Mouse (Mus musculus) embryonic facial prominence, embryonic 13.5 days (tissue): ENCODE measurements around the gene Tnxb. TPM values are rescaled to one million over a fixed set of nuclear protein-coding genes. Genes with fewer than 3 reads are reported as not detected.

Experiments
- ATAC-seq: fragments of 200-750 bp; cut with Nextera tagmentation; 2 replicates; pipeline ENCODE4 v1.8.0; 2017; ENCODE audit warnings: low read depth; ENCODE audit not compliant: insufficient number of reproducible peaks, insufficient read depth, low FRiP score, low TSS enrichment
- H3K27ac ChIP-seq: fragments of 300-500 bp; sonication (generic); 2 replicates; pipeline ENCODE4 v1.5.1; 2015; ENCODE audit warnings: moderate library complexity, mild to moderate bottlenecking, inconsistent platforms
- H3K27me3 ChIP-seq: fragments of 300-500 bp; sonication (generic); 2 replicates; pipeline ENCODE4 v1.6.1; 2015; ENCODE audit warnings: mild to moderate bottlenecking, inconsistent platforms
- H3K36me3 ChIP-seq: fragments of 300-500 bp; sonication (generic); 2 replicates; pipeline ENCODE4 v1.6.1; 2015; ENCODE audit warnings: mild to moderate bottlenecking, inconsistent platforms
- H3K4me1 ChIP-seq: fragments of 300-500 bp; sonication (generic); 2 replicates; pipeline ENCODE4 v1.6.1; 2015; ENCODE audit warnings: inconsistent platforms
- H3K4me2 ChIP-seq: fragments of 300-500 bp; sonication (generic); 2 replicates; pipeline ENCODE4 v1.6.1; 2015; ENCODE audit warnings: moderate library complexity, mild to moderate bottlenecking, inconsistent platforms
- H3K4me3 ChIP-seq: fragments of 300-500 bp; sonication (generic); 2 replicates; pipeline ENCODE4 v1.5.1; 2015; ENCODE audit warnings: mild to moderate bottlenecking, inconsistent platforms
- H3K9ac ChIP-seq: fragments of 300-500 bp; sonication (generic); 2 replicates; pipeline ENCODE4 v1.6.1; 2015; ENCODE audit warnings: mild to moderate bottlenecking, inconsistent platforms
- H3K9me3 ChIP-seq: fragments of 300-500 bp; sonication (generic); 2 replicates; pipeline ENCODE4 v1.6.1; 2016; ENCODE audit warnings: inconsistent platforms
- WGBS: fragments of 180-500 bp; shearing (Covaris S2); methylation state at CpG from one replicate; pipeline ENCODE4 v1.1.7; 2015; ENCODE audit warnings: mixed read lengths; 5-methylcytosine and 5-hydroxymethylcytosine counted together
- polyA plus RNA-seq: library from polyadenylated mRNA; unstranded; fragments of >200 nt; fragmentation: Nextera tagmentation; extraction: Ambion mirVana; gene quantifications from 2 replicates; pipeline ENCODE4 v1.2.1, GENCODE M21; 2015

The Tnxb gene
- polyA plus RNA-seq, 1 experiment from 2014 or later: 0.04 TPM

DNA sequence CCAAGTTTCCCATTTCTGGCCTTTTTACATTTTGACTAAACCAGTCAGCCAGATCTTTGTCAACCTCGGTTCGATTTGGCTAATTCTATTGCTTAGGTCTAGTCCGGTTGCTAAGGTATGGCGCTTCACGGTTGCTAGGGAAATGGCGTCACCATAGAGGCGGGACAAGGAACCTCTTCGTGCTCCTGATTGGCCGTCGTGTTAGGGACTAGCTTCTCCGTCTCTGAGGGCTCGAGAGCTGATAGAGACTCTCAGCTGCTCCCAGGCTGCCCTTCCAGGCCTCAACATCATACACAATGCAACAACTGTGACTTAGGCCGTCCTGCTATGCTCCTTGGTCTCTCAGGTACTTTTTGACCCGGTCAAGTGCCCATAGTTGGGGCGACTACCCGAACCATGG, 25.7 kb upstream of the Tnxb start, which contains the start of gene Fkbpl:
Gene Fkbpl, plus strand, starts transcription at position 157 of the 400 bp plus-strand sequence.
- Histone ChIP-seq H3K4me1 (peaks cover 49% of the 10 kb centered on the region), H3K27ac (peak within 1 kb of the TSS; percentile 81), H3K4me3 (peak within 1 kb of the TSS; percentile 100), H3K36me3 (peaks cover 9% of the 10 kb centered on the region), H3K27me3 (no peaks in the 10 kb centered on the region), H3K9ac (peak within 1 kb of the TSS; percentile 79), H3K9me3 (no peaks in the 10 kb centered on the region), H3K4me2 (peak within 1 kb of the TSS; percentile 78)
- ATAC-seq: peak; percentile 74
- WGBS: under 1% methylated on average over 16 of the region's 16 CpGs

DNA sequence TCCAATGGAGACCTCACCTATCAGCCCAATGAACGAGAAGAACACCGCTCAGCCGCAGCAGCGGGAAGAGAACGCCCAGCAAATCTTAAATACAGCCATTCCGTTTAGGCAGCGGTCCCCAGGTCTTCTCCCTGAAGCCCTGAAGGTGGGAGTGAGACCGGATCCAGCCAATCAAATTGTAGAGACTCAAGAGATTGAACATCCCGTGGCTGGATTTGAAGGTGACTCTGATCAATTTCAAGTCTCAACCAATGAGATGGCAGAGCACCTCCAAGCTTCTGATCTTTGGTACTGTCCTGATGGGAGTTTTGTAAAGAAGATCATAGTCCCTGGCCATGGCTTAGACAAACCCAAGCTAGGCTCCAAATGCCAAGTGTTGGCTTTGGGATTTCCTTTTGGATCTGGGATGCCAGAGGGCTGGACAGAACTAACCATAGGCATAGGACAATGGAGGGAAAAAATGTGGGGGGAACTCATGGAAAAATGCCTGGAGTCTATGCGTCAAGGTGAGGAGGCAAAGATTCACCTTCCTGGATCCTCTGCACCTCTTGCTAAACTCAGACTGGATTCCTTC, 25.0 kb upstream of the Tnxb start:
- peaks cover 48% of the 10 kb centered on the region for H3K4me1 ChIP-seq
- peak overlapping the region; percentile 100 for H3K4me3 ChIP-seq
- no peaks in the 10 kb centered on the region for H3K27me3 ChIP-seq
- H3K9me3 ChIP-seq: no peaks in the 10 kb centered on the region
- H3K36me3 ChIP-seq: peaks cover 16% of the 10 kb centered on the region
- peak overlapping the region; percentile 78 for H3K4me2 ChIP-seq
- no peak for ATAC-seq
- 43% methylated on average over 10 of the region's 10 CpGs for WGBS
- peak overlapping the region; percentile 81 for H3K27ac ChIP-seq
- peak overlapping the region; percentile 79 for H3K9ac ChIP-seq

DNA sequence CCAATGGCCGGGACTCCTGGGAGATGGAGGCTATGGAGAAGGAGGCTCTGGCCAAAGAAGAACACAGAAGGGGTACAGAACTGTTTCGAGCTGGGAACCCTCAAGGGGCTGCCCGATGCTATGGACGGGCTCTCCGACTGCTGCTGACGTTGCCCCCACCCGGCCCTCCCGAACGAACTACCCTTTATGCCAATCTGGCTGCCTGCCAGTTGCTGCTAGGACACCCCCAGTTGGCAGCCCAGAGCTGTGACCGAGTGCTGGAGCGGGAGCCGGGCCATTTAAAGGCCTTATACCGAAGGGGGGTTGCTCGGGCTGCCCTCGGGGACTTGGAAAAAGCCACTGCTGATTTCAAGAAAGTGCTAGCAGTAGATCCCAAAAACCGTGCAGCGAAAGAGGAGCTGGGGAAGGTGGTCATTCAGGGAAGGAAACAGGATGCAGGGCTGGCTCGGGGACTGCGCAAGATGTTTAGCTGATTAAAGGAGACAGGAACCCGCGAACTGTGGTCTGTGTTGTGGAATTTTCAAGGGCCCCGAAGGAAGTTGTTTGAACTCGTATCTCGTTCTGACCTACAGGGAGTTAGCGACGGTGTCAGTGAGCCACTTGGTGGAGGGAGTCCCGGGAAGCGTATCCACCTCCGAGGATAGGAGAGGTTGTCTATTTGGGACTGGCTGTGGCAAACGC, 24.4 kb upstream of the Tnxb start:
- Histone ChIP-seq H3K9ac (no peak overlapping the region), H3K4me2 (peak overlapping the region; percentile 78), H3K4me3 (peak overlapping the region; percentile 100), H3K4me1 (peaks cover 41% of the 10 kb centered on the region), H3K36me3 (peaks cover 22% of the 10 kb centered on the region), H3K9me3 (no peaks in the 10 kb centered on the region), H3K27ac (no peak overlapping the region), H3K27me3 (no peaks in the 10 kb centered on the region)
- 89% methylated on average over 30 of the region's 30 CpGs for WGBS
- ATAC-seq: no peak

DNA sequence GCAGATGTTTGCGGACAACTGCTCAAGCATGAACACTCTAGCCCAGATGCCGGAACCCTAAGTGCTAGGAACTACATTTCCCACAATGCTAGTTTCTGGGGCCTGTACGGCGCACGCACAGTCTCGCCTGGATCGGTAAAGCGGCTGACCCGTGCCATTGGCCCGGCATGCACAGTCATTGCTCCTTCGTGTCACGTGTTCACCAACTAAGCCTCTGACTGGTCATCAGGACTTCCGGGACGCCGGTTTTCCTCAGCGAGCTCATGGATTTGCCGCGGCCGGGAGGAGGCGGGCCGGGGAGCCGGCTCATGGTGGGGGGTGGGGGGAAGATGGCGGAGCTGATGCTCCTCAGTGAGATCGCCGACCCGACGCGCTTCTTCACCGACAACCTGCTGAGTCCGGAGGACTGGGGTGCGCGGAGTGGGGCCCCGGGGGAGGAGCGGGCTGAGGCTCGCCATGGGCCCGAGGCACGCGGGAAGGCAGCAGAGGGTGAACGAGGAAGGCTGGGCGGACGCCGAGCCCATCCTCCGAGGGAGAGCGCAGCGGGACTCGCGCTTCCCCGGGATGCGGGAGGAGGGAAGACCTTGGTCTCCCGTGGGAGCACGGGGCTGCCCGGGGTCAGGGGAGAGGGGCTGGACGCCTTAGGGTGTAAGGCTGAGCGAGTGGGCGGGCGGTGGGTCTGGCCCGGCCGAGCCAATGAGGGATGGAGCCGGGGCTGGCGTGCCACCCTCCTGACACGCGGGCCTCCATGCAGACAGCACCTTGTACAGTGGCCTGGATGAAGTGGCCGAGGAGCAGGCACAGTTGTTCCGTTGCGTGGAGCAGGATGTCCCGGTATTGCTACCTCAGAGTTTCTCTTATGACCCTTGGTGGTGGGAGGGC, 23.2 kb upstream of the Tnxb start, which contains the start of gene Atf6b:
Gene Atf6b, plus strand, starts transcription at position 241 of the 882 bp plus-strand sequence.
- Histone ChIP-seq H3K4me3 (peak within 1 kb of the TSS; percentile 100), H3K27ac (peak within 1 kb of the TSS; percentile 73), H3K4me1 (peaks cover 31% of the 10 kb centered on the region), H3K4me2 (peak within 1 kb of the TSS; percentile 91), H3K9me3 (no peaks in the 10 kb centered on the region), H3K36me3 (peaks cover 34% of the 10 kb centered on the region), H3K9ac (peak within 1 kb of the TSS; percentile 88), H3K27me3 (no peaks in the 10 kb centered on the region)
- ATAC-seq: peak; percentile 94
- WGBS: under 1% methylated on average over 66 of the region's 66 CpGs

DNA sequence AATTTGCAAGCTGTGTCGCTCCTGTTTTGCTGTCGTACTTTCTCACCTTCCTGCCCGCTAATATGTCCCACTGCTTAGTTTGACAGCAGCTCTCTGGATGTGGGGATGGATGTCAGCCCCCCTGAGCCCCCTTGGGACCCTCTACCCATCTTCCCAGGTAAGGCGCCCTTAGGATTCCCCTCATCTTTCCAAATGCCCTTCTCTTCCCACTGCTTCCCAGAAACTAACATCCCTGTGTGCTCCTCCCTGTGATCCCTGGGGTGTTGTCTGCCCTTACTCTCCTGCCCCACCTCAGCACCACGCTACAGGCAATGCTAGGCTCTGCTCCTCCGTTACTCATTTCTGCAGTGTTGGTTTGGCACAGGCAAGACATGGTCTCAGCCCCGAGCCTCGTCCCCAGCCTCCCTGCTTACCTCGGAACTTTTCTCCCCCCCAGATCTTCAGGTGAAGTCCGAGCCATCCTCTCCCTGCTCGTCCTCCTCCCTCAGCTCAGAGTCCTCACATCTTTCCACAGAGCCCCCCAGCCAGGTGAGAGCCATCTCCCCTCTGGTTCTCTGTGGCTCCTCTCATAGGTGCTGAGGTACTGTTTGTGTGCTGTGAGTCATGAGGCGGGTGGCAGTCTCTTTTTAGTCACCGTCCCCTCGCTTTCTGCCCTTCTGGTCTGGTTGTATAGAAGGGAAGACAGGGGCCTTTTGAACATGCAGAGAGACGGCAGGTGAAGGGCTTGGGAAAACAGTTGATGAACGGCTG, 22.0 kb upstream of the Tnxb start:
- Histone ChIP-seq H3K9ac (peak overlapping the region; percentile 88), H3K27ac (no peak overlapping the region), H3K9me3 (no peaks in the 10 kb centered on the region), H3K4me3 (peak overlapping the region; percentile 100), H3K4me2 (peak overlapping the region; percentile 91), H3K4me1 (peaks cover 31% of the 10 kb centered on the region), H3K27me3 (no peaks in the 10 kb centered on the region), H3K36me3 (peaks cover 46% of the 10 kb centered on the region)
- no peak for ATAC-seq
- 77% methylated on average over 16 of the region's 16 CpGs for WGBS

DNA sequence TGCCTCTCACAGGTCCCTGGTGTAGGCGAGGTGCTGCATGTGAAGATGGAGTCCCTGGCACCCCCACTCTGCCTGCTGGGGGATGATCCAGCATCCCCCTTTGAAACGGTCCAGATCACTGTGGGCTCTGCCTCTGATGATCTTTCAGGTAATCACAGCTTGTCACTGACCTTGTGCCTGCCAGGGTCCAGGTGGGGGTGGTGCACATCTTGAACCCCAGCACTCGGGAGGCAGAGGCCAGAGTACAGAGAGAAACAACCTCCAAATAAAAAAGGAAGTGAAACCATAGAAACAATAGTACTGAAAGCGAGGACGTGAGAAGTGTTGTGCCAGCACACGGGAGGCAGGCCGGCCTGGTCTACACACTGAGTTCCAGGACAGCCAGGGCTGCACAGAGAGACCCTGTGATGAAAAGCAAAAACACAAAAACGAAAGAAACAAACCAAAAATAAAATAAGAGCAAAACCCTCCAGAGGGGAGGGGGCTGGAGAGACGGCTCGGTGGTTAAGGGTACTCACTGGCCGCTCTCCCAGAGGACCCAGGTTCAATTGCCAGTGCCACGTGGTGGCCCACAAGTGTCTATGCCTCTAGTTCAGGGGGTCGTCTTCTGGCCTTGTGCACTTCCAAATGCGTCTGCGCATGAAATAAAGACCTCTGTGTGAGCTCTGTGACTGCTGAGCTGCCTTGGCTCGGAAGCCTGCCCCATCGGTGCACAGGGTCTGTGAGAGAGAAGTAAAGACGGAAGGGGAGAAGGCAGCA, 21.1 kb upstream of the Tnxb start:
- no peak overlapping the region for H3K4me2 ChIP-seq
- peaks cover 31% of the 10 kb centered on the region for H3K4me1 ChIP-seq
- H3K9me3 ChIP-seq: no peaks in the 10 kb centered on the region
- H3K9ac ChIP-seq: peak overlapping the region; percentile 88; the same call in 1 of the 2 replicates
- no peak for ATAC-seq
- no peak overlapping the region for H3K4me3 ChIP-seq
- H3K27me3 ChIP-seq: no peaks in the 10 kb centered on the region
- H3K36me3 ChIP-seq: peaks cover 55% of the 10 kb centered on the region
- WGBS: 85% methylated on average over 18 of the region's 18 CpGs
- H3K27ac ChIP-seq: no peak overlapping the region

DNA sequence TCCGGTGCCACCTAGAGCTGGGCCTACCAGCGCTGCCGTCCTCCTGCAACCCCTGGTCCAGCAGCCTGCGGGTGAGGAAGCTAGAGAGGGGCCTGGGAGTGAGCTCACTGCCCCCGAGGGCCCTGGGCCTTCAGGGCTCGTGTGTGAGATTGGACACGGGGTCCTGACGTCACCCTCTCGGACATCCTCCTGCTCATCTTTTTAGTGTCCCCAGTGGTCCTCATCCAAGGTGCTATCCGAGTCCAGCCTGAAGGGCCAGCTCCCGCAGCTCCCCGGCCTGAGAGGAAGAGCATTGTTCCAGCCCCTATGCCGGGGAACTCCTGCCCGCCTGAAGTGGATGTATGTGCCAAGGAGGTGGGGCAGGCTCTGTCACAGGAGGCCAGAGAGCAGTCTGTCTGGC, 19.6 kb upstream of the Tnxb start:
- no peak overlapping the region for H3K4me3 ChIP-seq
- H3K4me1 ChIP-seq: peaks cover 23% of the 10 kb centered on the region
- no peak overlapping the region for H3K27ac ChIP-seq
- H3K4me2 ChIP-seq: no peak overlapping the region
- no peak for ATAC-seq
- WGBS: 86% methylated on average over 14 of the region's 14 CpGs
- no peak overlapping the region for H3K9ac ChIP-seq
- no peaks in the 10 kb centered on the region for H3K9me3 ChIP-seq
- H3K27me3 ChIP-seq: no peaks in the 10 kb centered on the region
- peaks cover 65% of the 10 kb centered on the region for H3K36me3 ChIP-seq

DNA sequence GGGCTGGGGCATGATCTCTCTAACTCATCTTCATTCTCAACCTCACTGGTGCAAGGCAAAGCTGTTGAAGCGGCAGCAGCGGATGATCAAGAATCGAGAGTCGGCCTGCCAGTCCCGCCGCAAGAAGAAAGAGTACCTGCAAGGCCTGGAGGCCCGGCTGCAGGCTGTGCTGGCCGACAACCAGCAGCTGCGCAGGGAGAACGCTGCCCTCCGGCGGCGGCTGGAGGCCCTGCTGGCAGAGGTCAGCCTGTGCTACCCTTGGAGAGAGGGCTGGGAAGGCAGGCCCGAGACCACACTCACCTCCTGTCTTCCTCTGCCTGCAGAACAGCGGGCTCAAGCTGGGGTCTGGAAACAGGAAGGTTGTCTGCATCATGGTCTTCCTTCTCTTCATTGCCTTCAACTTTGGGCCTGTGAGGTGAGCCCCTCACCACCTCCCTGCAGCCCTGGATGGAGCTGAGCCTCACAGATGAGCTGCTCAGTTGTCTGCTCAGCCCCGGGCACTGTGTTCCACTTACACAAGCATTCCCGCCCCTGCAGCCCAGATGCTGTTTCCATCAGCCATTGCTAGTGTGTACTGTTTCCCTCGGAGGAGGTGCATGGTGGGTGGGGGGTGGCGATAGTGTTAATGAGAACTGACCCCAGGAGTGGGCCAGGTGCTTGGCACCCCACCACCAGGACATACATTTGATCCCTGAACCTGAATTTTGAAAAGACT, 18.7 kb upstream of the Tnxb start:
- Histone ChIP-seq H3K27me3 (no peaks in the 10 kb centered on the region), H3K4me3 (no peak overlapping the region), H3K4me1 (peaks cover 22% of the 10 kb centered on the region), H3K36me3 (peaks cover 65% of the 10 kb centered on the region), H3K9ac (no peak overlapping the region), H3K4me2 (no peak overlapping the region), H3K9me3 (no peaks in the 10 kb centered on the region), H3K27ac (no peak overlapping the region)
- no peak for ATAC-seq
- 50% methylated on average over 19 of the region's 19 CpGs for WGBS

DNA sequence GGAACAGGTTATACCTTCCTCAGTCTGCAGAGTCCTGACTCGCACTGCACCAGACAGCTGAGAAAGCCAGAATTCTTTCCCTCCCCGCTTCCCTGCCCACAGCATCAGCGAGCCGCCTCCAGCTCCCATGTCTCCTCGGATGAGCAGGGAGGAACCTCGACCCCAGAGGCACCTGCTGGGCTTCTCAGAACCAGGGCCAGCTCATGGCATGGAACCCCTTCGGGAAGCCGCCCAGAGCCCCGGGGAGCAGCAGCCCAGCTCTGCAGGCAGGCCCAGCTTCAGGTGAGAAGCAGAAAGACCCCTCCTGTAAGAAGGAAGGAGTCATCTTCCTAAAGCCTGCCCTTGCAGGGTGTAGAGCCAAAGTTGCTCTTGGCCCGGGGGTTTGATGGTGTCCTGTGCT, 17.8 kb upstream of the Tnxb start:
- H3K36me3 ChIP-seq: peaks cover 65% of the 10 kb centered on the region
- H3K27ac ChIP-seq: no peak overlapping the region
- H3K4me2 ChIP-seq: no peak overlapping the region
- 86% methylated on average over 10 of the region's 10 CpGs for WGBS
- peaks cover 21% of the 10 kb centered on the region for H3K4me1 ChIP-seq
- H3K27me3 ChIP-seq: no peaks in the 10 kb centered on the region; the same call in 1 of the 2 replicates
- no peak for ATAC-seq
- no peak overlapping the region for H3K9ac ChIP-seq
- H3K9me3 ChIP-seq: no peaks in the 10 kb centered on the region
- H3K4me3 ChIP-seq: no peak overlapping the region

DNA sequence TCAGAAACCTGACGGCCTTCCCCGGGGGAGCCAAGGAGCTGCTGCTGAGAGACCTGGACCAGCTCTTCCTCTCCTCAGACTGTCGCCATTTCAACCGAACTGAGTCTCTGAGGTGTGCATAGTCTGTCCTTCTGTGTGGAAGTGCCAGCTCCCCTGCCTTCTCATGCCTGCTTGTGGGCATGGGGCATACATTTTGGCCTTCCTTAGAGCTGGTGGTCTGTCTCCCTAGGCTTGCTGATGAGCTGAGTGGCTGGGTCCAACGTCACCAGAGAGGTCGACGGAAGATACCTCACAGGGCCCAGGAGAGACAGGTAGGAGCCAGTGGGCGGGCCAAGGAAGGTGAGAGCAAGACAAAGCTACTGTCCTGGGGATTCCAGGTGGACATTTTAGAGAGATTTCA, 17.4 kb upstream of the Tnxb start:
- Histone ChIP-seq H3K4me2 (no peak overlapping the region), H3K4me3 (no peak overlapping the region), H3K4me1 (peaks cover 17% of the 10 kb centered on the region), H3K9ac (no peak overlapping the region), H3K27me3 (no peaks in the 10 kb centered on the region; the same call in 1 of the 2 replicates), H3K9me3 (no peaks in the 10 kb centered on the region), H3K36me3 (peaks cover 65% of the 10 kb centered on the region), H3K27ac (no peak overlapping the region)
- ATAC-seq: no peak
- WGBS: 89% methylated on average over 8 of the region's 8 CpGs
